Mouse (Mus musculus): Measurements from ENCODE around the gene Vmn2r28. TPM values are rescaled to one million over a fixed set of nuclear protein-coding genes. Genes with fewer than 3 reads are reported as not detected.
"Not testable (repeated sequence)": the region's sequence is repeated elsewhere in the genome, so short reads cannot be mapped to it uniquely, and the experiment has no call there.

Vmn2r28 gene
- polyA plus RNA-seq (2016; fragmentation: Nextera tagmentation; extraction: Ambion mirVana), result not detected in 2 replicates

GRCm38 (mm10) chr7:5493856-5494255, at the start of gene Vmn2r28:
Gene Vmn2r28 (minus strand): TSS chr7:5493956.
- ATAC-seq (ENCODE audit: low FRiP score, low read depth); H3K27ac ChIP-seq; H3K27me3 ChIP-seq (replicated peaks); H3K9ac ChIP-seq; H3K36me3 ChIP-seq; H3K9me3 ChIP-seq; H3K4me3 ChIP-seq; H3K4me1 ChIP-seq; H3K4me2 ChIP-seq (replicated peaks): not testable (repeated sequence)

GRCm38 (mm10) chr7:5540770-5541436, 47.1 kb upstream of the Vmn2r28 start:
- not testable (repeated sequence) for H3K4me2 ChIP-seq (replicated peaks); H3K27me3 ChIP-seq (replicated peaks); ATAC-seq (ENCODE audit: low FRiP score, low read depth); H3K9ac ChIP-seq; H3K27ac ChIP-seq; H3K4me1 ChIP-seq; H3K36me3 ChIP-seq; H3K4me3 ChIP-seq
- peaks cover 15% of the 10 kb centered on the region for H3K9me3 ChIP-seq
- 59% methylated on average over 3 of the region's 3 CpGs for WGBS

- H3K9ac ChIP-seq, result no peak within 1 kb of the TSS
- H3K27me3 ChIP-seq (replicated peaks), result no peaks in the 10 kb centered on the region
- no peak for ATAC-seq (ENCODE audit: low FRiP score, low read depth)
- H3K4me2 ChIP-seq (replicated peaks), result no peak within 1 kb of the TSS
- no peaks in the 10 kb centered on the region for H3K4me1 ChIP-seq
- H3K27ac ChIP-seq, result no peak within 1 kb of the TSS
- H3K36me3 ChIP-seq, result no peaks in the 10 kb centered on the region
- no peak within 1 kb of the TSS for H3K4me3 ChIP-seq
- H3K9me3 ChIP-seq, result peaks cover 39% of the 10 kb centered on the region
Observed at GRCm38 (mm10) chr7:5456674-5457073, 37.1 kb downstream of the Vmn2r28 start, which contains the start of gene Vmn1r59. Gene Vmn1r59 (minus strand): TSS chr7:5456774.

- H3K36me3 ChIP-seq; H3K4me2 ChIP-seq (replicated peaks); H3K27ac ChIP-seq; H3K9ac ChIP-seq; H3K4me3 ChIP-seq; ATAC-seq (ENCODE audit: low FRiP score, low read depth); H3K4me1 ChIP-seq; H3K27me3 ChIP-seq (replicated peaks): not testable (repeated sequence)
- peaks cover 37% of the 10 kb centered on the region for H3K9me3 ChIP-seq
- 66% methylated on average over 3 of the region's 3 CpGs for WGBS
Observed at GRCm38 (mm10) chr7:5454011-5454410, 39.7 kb downstream of the Vmn2r28 start.

GRCm38 (mm10) chr7:5448627-5449026, 45.1 kb downstream of the Vmn2r28 start:
- Histone ChIP-seq H3K4me3 (no peak overlapping the region), H3K4me2 (replicated peaks) (no peak overlapping the region), H3K27ac (no peak overlapping the region), H3K36me3 (no peaks in the 10 kb centered on the region), H3K4me1 (no peaks in the 10 kb centered on the region), H3K27me3 (replicated peaks) (no peaks in the 10 kb centered on the region), H3K9ac (no peak overlapping the region), H3K9me3 (peaks cover 15% of the 10 kb centered on the region)
- ATAC-seq (ENCODE audit: low FRiP score, low read depth), result no peak

Other genes starting within 250 kb of the Vmn2r28 start
- not detected in 2 replicates for gene Gm5065, start 143.4 kb downstream of the Vmn2r28 start, polyA plus RNA-seq (2016; fragmentation: Nextera tagmentation; extraction: Ambion mirVana)
- gene Nlrp2, start 142.9 kb downstream of the Vmn2r28 start, polyA plus RNA-seq (2016; fragmentation: Nextera tagmentation; extraction: Ambion mirVana), result not detected in 2 replicates
- not detected in 2 replicates for gene Vmn1r58, start 80.6 kb downstream of the Vmn2r28 start, polyA plus RNA-seq (2016; fragmentation: Nextera tagmentation; extraction: Ambion mirVana)
- not detected in 2 replicates for gene Vmn1r59, start 37.2 kb downstream of the Vmn2r28 start, polyA plus RNA-seq (2016; fragmentation: Nextera tagmentation; extraction: Ambion mirVana)
- gene Vmn1r60, start 53.4 kb upstream of the Vmn2r28 start, polyA plus RNA-seq (2016; fragmentation: Nextera tagmentation; extraction: Ambion mirVana), result not detected in 2 replicates
- gene Vmn1r61, start 119.3 kb upstream of the Vmn2r28 start, polyA plus RNA-seq (2016; fragmentation: Nextera tagmentation; extraction: Ambion mirVana), result not detected in 2 replicates
- not detected in 2 replicates for gene Vmn1r62, start 179.7 kb upstream of the Vmn2r28 start, polyA plus RNA-seq (2016; fragmentation: Nextera tagmentation; extraction: Ambion mirVana)

All from neural tube, embryonic 12.5 days (tissue).